Mouse (Mus musculus): ENCODE results near the gene Slco1a1. TPM values are rescaled to one million over a fixed set of nuclear protein-coding genes. Genes with fewer than 3 reads are reported as not detected.

Gene Slco1a1
- not detected in 2 replicates for polyA plus RNA-seq (2012; ENCODE audit: low replicate concordance)

GRCm38 (mm10) chr6:141946862-141947261 lies at the start of gene Slco1a1:
Gene Slco1a1 (minus strand): TSS chr6:141946962.

Other genes with a start within 250 kb of the Slco1a1 start
- gene Gm5724, start 173.2 kb downstream of the Slco1a1 start, polyA plus RNA-seq (2012; ENCODE audit: low replicate concordance), result not detected in 2 replicates
- gene Slco1a4, start 90.8 kb downstream of the Slco1a1 start, polyA plus RNA-seq (2012; ENCODE audit: low replicate concordance), result not detected in 2 replicates
- gene Gm6614, start 64.5 kb upstream of the Slco1a1 start, polyA plus RNA-seq (2012; ENCODE audit: low replicate concordance), result not detected in 2 replicates

Measured in leukemia stem cell, adult 10-12 weeks (primary cell).